Mouse (Mus musculus): Measurements from ENCODE around the gene Btbd6. TPM values are rescaled to one million over a fixed set of nuclear protein-coding genes. Genes with fewer than 3 reads are reported as not detected.

Gene Btbd6
- total and polyA plus RNA-seq, 2 experiments from 2014 or later: 21.6 to 62.7 TPM

- WGBS: 31% methylated on average over 9 of the region's 9 CpGs
- Histone ChIP-seq H3K4me2 (ENCODE audit: low read depth, low read length) (no peak overlapping the region), H3K4me1 (ENCODE audit: control insufficient read depth, insufficient read depth) (peaks cover 4% of the 10 kb centered on the region; the same call in 1 of the 2 replicates), H3K36me3 (replicated peaks; ENCODE audit: control insufficient read depth, insufficient read depth, low read length) (no peaks in the 10 kb centered on the region), H3K9me3 (replicated peaks; ENCODE audit: control insufficient read depth, low read length) (no peaks in the 10 kb centered on the region), H3K27me3 (ENCODE audit: control insufficient read depth, insufficient read depth, low read length) (0 out of 2 replicates have a peak, but pooled peaks cover 4% of the 10 kb centered on the region), H3K9ac (replicated peaks; ENCODE audit: low read depth, low read length) (no peak overlapping the region), H3K4me3 (ENCODE audit: low read depth, low read length) (no peak overlapping the region), H3K27ac (ENCODE audit: low read depth) (no peak overlapping the region)
- no peak for TF ChIP-seq EP300 (IDR thresholded peaks at IDR 0.05; ENCODE audit: low read depth)
- TF ChIP-seq CTCF (IDR thresholded peaks at IDR 0.05; ENCODE audit: low read depth): no peak
- DNase-seq (ENCODE audit: low spot score): no peak
- no peak for ATAC-seq (ENCODE audit: insufficient read depth, low read depth)
Measured at GRCm38 (mm10) chr12:112937906-112938305, 38.4 kb upstream of the Btbd6 start.

GRCm38 (mm10) chr12:112938366-112938765 is 37.9 kb upstream of the Btbd6 start:
- H3K27ac ChIP-seq (ENCODE audit: low read depth): no peak overlapping the region
- TF ChIP-seq CTCF (IDR thresholded peaks at IDR 0.05; ENCODE audit: low read depth): no peak
- no peak for TF ChIP-seq EP300 (IDR thresholded peaks at IDR 0.05; ENCODE audit: low read depth)
- 0 out of 2 replicates have a peak, but pooled peaks cover 4% of the 10 kb centered on the region for H3K27me3 ChIP-seq (ENCODE audit: control insufficient read depth, insufficient read depth, low read length)

GRCm38 (mm10) chr12:112938873-112939565 is 37.3 kb upstream of the Btbd6 start:
- H3K36me3 ChIP-seq (replicated peaks; ENCODE audit: control insufficient read depth, insufficient read depth, low read length): no peaks in the 10 kb centered on the region
- WGBS: 66% methylated on average over 10 of the region's 10 CpGs
- H3K27ac ChIP-seq (ENCODE audit: low read depth): no peak overlapping the region
- DNase-seq (ENCODE audit: low spot score): no peak
- TF ChIP-seq CTCF (IDR thresholded peaks at IDR 0.05; ENCODE audit: low read depth): peak; percentile 50
- TF ChIP-seq EP300 (IDR thresholded peaks at IDR 0.05; ENCODE audit: low read depth): no peak
- no peaks in the 10 kb centered on the region for H3K9me3 ChIP-seq (replicated peaks; ENCODE audit: control insufficient read depth, low read length)
- no peak for ATAC-seq (ENCODE audit: insufficient read depth, low read depth)
- H3K4me1 ChIP-seq (ENCODE audit: control insufficient read depth, insufficient read depth): peaks cover 4% of the 10 kb centered on the region; the same call in 1 of the 2 replicates
- H3K9ac ChIP-seq (replicated peaks; ENCODE audit: low read depth, low read length): no peak overlapping the region
- no peak overlapping the region for H3K4me2 ChIP-seq (ENCODE audit: low read depth, low read length)
- 0 out of 2 replicates have a peak, but pooled peaks cover 4% of the 10 kb centered on the region for H3K27me3 ChIP-seq (ENCODE audit: control insufficient read depth, insufficient read depth, low read length)
- no peak overlapping the region for H3K4me3 ChIP-seq (ENCODE audit: low read depth, low read length)

More at GRCm38 (mm10) chr12:112938366-112938765, 37.9 kb upstream of the Btbd6 start:
- H3K9me3 ChIP-seq (replicated peaks; ENCODE audit: control insufficient read depth, low read length): no peaks in the 10 kb centered on the region
- no peak overlapping the region for H3K9ac ChIP-seq (replicated peaks; ENCODE audit: low read depth, low read length)
- H3K4me2 ChIP-seq (ENCODE audit: low read depth, low read length): no peak overlapping the region
- 76% methylated on average over 10 of the region's 10 CpGs for WGBS
- no peak overlapping the region for H3K4me3 ChIP-seq (ENCODE audit: low read depth, low read length)
- no peaks in the 10 kb centered on the region for H3K36me3 ChIP-seq (replicated peaks; ENCODE audit: control insufficient read depth, insufficient read depth, low read length)
- peaks cover 4% of the 10 kb centered on the region; the same call in 1 of the 2 replicates for H3K4me1 ChIP-seq (ENCODE audit: control insufficient read depth, insufficient read depth)
- no peak for ATAC-seq (ENCODE audit: insufficient read depth, low read depth)
- DNase-seq (ENCODE audit: low spot score): no peak

GRCm38 (mm10) chr12:112940238-112940637 is 36.0 kb upstream of the Btbd6 start:
- ATAC-seq (ENCODE audit: insufficient read depth, low read depth): no peak
- H3K36me3 ChIP-seq (replicated peaks; ENCODE audit: control insufficient read depth, insufficient read depth, low read length): no peaks in the 10 kb centered on the region
- H3K9me3 ChIP-seq (replicated peaks; ENCODE audit: control insufficient read depth, low read length): no peaks in the 10 kb centered on the region
- H3K27ac ChIP-seq (ENCODE audit: low read depth): no peak overlapping the region
- TF ChIP-seq EP300 (IDR thresholded peaks at IDR 0.05; ENCODE audit: low read depth): no peak
- no peak for TF ChIP-seq CTCF (IDR thresholded peaks at IDR 0.05; ENCODE audit: low read depth)
- no peak overlapping the region for H3K4me3 ChIP-seq (ENCODE audit: low read depth, low read length)
- no peak overlapping the region for H3K4me2 ChIP-seq (ENCODE audit: low read depth, low read length)
- H3K27me3 ChIP-seq (ENCODE audit: control insufficient read depth, insufficient read depth, low read length): 0 out of 2 replicates have a peak, but pooled peaks cover 4% of the 10 kb centered on the region
- H3K4me1 ChIP-seq (ENCODE audit: control insufficient read depth, insufficient read depth): peaks cover 4% of the 10 kb centered on the region; the same call in 1 of the 2 replicates
- no peak overlapping the region for H3K9ac ChIP-seq (replicated peaks; ENCODE audit: low read depth, low read length)
- DNase-seq (ENCODE audit: low spot score): no peak
- WGBS: 86% methylated on average over 4 of the region's 4 CpGs

- Histone ChIP-seq H3K27me3 (ENCODE audit: control insufficient read depth, insufficient read depth, low read length) (0 out of 2 replicates have a peak, but pooled peaks cover 6% of the 10 kb centered on the region), H3K36me3 (replicated peaks; ENCODE audit: control insufficient read depth, insufficient read depth, low read length) (no peaks in the 10 kb centered on the region), H3K9me3 (replicated peaks; ENCODE audit: control insufficient read depth, low read length) (no peaks in the 10 kb centered on the region), H3K4me3 (ENCODE audit: low read depth, low read length) (no peak overlapping the region), H3K4me2 (ENCODE audit: low read depth, low read length) (no peak overlapping the region), H3K27ac (ENCODE audit: low read depth) (no peak overlapping the region), H3K4me1 (ENCODE audit: control insufficient read depth, insufficient read depth) (peaks cover 4% of the 10 kb centered on the region; the same call in 1 of the 2 replicates), H3K9ac (replicated peaks; ENCODE audit: low read depth, low read length) (no peak overlapping the region)
- TF ChIP-seq CTCF (IDR thresholded peaks at IDR 0.05; ENCODE audit: low read depth) (no peak), EP300 (IDR thresholded peaks at IDR 0.05; ENCODE audit: low read depth) (no peak)
- DNase-seq (ENCODE audit: low spot score) (no peak), ATAC-seq (ENCODE audit: insufficient read depth, low read depth) (no peak)
- 82% methylated on average over 9 of the region's 9 CpGs for WGBS
Measured at GRCm38 (mm10) chr12:112940710-112941109, 35.6 kb upstream of the Btbd6 start.

Measured in heart, postnatal 0 days (tissue).